Mouse (Mus musculus): ENCODE results near the gene Prex1.
"Not testable (repeated sequence)": the region's sequence is repeated elsewhere in the genome, so short reads cannot be mapped to it uniquely, and the experiment has no call there.

The Prex1 gene

DNA sequence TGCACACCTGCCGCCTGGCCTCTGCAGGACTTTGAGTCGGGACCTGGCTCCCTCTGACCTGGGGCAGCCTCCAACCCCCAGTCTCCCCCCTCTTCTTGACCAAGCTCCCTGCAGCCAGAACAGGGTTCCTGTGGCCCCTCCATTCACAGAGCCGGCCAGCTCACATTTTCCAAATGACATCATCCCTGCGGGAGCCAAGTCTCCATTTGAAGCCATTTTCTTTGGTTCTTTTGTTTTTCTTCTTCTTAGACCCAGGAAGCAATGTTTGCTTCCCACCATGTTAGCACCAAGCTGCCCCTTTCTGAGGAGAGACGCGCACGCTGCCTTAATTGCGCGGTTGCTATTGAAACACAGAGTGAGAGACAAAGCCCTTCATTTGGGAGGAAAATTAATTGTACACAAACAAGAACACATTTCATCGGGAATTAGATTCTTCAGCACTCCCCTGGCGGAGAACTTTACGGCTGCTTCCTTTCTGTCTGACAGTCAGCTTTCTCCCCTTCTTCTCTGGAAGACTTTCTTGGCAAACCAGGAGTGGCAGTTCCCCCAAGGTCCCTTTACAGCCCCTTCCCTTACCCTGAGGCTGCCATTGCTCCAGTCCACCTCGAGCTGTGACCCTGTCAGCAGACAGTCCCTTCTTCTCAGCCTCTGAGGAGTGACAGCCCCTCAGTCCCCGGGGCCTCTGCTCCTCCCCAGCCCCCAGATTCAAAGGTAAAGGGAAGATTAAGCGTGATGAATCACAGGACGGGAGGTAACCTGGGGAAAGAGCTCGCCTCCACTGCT, 196.0 kb downstream of the Prex1 start:
- DNase-seq (ENCODE audit: low read depth, low spot score), result not testable (repeated sequence)

DNA sequence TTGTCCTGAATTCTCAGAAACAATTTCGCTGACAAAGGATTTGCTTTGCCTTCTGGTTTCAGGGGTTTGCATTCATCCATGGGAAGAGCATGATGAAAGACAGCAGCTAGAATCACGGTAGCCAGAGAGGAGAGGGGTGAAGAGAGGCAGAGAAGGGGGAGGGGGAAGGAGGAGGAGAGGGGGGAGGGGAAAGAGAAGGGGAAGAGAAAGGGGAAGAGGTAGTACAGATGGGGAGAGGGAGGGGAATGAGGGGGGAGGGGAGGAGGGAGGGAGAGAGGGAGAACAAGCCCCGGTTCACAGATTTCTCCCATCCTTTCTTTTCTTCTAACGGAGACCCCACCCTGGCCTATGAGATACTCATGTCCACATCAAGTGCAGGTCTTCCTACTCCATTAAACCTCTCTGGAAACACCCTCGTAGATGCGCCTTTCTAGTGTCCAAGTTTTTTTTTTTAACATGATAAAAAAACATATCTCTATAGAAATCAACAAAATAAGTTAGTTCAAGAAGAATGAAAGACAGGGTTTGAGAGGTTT, 196.7 kb downstream of the Prex1 start:
- DNase-seq (ENCODE audit: low read depth, low spot score), result no peak

Data from CD4-positive, CD25-positive, alpha-beta regulatory T cell, adult 2 months (primary cell).